Mouse (Mus musculus) ovary, postnatal 14 days (tissue): ENCODE data around the gene Galnt16.

ENCODE experiments used
- DNase-seq: peaks from one replicate; pipeline ENCODE4 v3.0.0; 2022; ENCODE audit warnings: low spot score

The Galnt16 gene

GRCm38 (mm10) chr12:80598756-80599155 is 80.7 kb downstream of the Galnt16 start:
- DNase-seq, result peak; percentile 47

GRCm38 (mm10) chr12:80601597-80602269 is 83.7 kb downstream of the Galnt16 start:
- no peak for DNase-seq

DNA sequence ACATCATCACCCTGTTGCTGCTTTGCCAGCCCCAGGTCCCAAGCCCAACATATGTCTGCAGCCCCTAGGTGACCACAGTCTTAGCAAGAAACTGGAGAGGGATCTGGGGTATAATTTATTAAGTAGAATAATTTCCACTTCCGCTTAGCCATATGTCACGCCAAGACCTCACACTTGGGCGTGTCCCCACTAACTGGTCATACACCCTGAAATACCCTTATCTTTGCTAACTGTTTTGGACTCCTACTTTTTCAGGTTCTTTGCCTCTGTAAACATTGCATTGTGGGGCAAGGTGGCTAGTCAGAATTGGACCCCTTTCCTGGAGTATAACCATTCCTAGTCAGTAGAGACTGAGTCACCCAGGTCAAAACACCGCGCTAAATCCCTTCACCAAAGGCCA is 84.4 kb downstream of the Galnt16 start:
- DNase-seq, result no peak

DNA sequence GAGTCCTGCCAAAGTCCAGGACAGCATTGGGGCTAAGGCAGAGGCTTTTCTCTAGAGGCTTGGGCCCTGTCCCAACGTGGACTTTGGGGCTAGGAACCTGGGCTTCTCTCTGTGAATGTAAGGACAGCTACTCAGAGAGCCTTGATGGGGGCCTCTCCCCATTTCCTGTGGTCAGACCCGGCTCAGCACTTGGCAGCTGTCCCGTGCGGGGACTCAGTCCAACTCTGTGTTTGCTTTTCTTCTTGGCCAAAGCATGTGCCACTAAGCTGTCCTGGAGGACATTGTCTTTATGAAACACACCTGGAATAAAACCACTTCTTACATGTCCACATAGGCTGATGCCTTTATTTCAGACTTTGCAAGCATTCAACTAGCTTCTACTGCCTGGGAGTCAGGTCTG is 85.5 kb downstream of the Galnt16 start:
- DNase-seq, result peak; percentile 55

DNA sequence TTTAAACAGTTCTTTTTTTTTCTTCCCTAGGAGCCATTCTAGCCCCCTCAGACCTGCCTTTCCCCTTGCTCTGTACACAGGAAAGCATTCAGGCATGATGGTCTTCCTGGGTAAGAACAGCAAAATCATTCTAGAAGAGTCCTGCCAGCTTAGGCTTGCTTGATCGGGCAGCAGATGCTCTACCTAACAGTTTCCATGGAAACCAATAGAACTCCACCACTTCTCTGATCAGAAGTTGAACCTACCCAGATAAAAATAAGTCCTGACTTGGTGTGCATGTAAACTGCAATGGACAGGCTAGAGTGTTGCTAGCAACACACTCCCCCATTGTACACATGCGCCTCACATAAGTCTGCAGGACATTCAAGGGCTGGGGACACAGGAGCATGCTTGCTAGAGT is 86.1 kb downstream of the Galnt16 start:
- no peak for DNase-seq

- DNase-seq, result no peak
Measured at GRCm38 (mm10) chr12:80608576-80608975, 90.5 kb downstream of the Galnt16 start.

DNA sequence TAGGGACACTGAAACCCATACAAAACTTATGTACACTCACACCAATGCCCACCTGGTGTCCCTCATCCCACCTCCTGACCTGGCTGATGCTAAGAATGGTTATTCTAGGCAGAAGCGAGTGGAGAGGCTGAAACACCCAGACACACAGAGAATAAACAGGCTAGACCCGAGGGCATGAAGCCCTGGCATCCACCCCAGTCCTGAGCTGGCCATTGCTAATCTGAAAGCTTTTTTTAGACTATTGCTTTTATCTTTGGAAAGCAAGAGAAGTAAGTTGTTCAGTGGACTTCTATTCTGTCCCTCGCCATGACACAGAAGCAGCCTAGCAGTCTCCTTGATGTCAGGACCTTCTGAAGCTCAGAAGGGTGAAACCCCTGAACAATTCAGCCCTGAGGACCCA is 91.9 kb downstream of the Galnt16 start:
- DNase-seq, result no peak

- no peak for DNase-seq
Measured at GRCm38 (mm10) chr12:80612113-80612791, 94.2 kb downstream of the Galnt16 start.

DNA sequence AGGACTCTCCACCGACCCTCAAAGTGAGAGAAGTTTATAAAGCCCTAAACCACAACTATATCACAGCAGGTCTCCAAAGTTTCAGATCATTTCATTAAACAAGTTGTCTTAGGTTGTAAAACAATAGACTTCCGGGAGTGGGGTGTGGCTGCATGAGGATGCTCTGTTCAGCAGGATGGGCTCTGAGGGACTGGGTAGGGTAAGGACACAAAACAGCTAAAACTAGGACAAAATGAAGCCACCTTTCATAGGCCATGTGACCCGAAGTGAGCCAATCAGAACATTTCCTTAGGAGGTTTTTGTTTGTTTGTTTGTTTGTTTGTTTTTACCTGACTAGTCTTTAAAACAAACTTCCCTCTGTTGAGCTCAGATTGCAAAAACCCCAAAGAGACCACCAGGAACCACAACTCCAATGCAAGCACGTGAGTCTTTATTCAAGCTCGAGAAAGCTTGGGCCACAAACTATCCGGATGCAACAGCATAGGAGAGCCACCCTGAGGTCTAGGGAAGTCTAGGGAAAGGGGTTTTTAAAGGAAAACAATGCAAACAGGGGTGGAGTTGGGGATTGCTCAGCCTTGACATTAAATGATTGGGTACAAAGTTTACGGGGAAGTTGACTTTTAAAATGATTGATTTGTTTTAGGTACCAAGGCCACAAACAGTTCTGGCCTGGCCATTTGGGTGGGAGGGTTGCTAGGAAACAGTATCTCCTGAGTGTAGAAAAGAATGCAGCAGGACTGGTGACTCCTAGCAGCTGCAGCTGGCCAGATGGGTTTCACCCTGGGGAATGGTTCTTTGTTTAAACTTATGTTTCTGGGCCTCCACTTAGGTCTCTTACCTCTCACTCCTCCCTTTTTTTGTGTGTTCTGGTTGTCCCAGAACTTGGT is 97.5 kb downstream of the Galnt16 start:
- DNase-seq, result no peak

DNA sequence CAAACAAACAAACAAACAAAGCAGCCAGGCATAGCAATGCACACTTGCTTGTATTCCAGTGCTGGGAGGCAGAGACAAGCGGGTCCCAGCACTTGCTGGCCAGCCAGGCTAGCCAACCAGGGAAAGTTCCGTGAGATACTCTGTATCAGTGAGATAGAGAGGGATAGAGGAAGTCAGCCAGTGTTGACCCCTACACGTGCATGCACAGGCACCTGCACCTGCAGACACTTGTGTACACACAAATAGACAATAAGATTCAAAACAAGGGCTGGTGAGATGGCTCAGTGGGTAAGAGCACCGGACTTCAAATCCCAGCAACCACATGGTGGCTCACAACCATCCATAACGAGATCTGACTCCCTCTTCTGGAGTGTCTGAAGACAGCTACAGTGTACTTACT is 102.4 kb downstream of the Galnt16 start:
- DNase-seq, result no peak

- no peak for DNase-seq
Measured at GRCm38 (mm10) chr12:80631790-80632189, 113.7 kb downstream of the Galnt16 start.

- peak; percentile 50 for DNase-seq
Measured at GRCm38 (mm10) chr12:80642725-80643692, 124.9 kb downstream of the Galnt16 start.

DNA sequence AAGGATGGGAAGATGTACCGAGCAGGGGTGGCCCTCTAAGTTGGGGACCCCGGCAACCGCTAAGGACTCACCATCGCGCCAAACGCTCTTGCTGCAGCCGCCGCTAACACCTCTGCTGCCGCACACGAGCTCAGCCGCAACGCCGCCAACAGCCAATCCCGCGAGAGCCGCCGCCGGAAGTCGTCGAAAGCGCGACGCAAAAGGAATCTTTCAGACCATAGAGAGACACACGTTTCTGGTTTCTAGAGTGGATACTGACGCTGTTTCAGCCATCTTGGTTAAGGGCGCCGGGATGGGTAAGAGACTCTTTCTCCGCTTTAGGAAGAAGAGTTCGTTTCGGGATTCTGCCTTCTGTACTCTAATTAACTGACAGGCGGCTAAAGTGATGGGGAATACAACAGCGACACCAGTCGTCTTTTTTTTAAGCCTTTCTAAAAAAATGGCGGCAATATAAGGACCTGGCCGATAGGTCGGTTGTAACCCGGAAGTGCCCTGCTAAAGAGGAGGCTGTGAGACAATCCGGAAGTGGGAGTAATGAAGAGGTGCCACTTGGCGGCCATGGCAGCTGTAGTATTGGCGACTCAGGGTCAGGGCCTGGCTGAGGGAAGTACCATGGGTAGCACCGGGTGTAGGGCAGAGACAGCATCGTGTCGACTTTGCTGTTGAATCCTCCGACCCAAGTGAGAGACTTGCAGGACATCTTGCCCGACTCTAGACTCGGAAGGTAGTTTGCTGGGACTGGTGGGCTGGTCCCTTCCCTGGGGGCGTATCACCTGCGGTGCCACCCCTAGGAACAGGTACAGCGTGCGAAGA is 125.8 kb downstream of the Galnt16 start, which contains the start of the genes Slc39a9 and Erh:
TSS of gene Slc39a9 (plus strand) at position 191 of the 813 bp plus-strand sequence.
TSS of gene Erh (minus strand) at position 649 of the 813 bp plus-strand sequence.
- peak; percentile 85 for DNase-seq

GRCm38 (mm10) chr12:80644506-80644868 is 126.4 kb downstream of the Galnt16 start:
- no peak for DNase-seq

DNA sequence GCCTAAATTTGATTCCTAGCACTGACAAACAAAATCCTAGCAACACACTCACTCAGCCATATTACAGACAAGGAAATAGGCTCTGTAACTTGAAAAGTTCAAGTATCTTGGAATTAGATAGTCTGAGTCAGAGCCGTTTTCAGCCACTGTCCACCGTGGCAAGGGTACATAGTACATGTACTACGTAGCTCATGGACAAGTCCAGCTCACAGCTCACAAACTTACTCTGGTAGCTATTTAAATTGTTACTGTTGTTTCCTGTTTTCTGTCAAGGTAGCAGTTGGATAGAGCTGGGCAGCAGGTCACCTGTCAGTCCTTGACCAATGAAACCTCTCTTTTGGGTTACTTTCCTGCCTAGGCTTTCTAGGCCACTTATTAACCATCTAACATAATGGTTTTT is 128.3 kb downstream of the Galnt16 start:
- no peak for DNase-seq

DNA sequence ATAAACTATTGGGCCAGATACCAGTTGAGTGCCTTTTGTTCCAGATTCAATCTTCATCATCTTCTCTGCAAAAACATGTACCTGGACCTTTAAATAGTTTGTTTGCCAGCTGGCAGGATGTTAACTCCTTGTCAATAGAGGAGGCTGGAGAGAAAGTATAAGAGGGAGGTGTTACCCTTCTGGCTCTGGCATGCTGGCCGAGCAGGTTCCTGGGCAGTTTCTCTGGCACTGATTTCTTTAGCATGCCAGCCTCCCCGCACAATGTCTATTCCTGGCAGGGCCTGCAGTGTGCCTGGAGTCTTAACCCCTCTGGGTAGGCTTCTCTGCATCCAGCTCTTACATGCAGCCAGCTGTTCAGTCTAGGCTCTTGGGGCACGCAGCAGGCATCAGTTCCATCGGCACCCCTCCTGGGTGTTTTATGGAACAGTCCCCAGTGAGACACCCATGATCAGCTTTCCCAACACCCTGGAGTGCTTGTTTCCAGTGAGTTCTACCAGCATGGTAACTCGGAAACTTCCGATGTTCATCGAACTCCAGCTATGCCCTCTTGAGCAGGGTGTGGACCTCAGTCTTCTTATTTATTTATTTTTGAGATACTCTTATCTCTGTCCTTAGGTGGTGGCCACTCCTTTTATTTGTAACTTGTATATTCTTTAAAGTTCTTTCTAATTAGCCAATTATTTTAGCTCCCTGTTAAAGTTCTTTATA is 136.0 kb downstream of the Galnt16 start:
- DNase-seq, result peak; percentile 27

- DNase-seq, result no peak
Measured at GRCm38 (mm10) chr12:80654659-80655025, 136.6 kb downstream of the Galnt16 start.

- no peak for DNase-seq
Measured at GRCm38 (mm10) chr12:80658661-80659060, 140.6 kb downstream of the Galnt16 start.

DNA sequence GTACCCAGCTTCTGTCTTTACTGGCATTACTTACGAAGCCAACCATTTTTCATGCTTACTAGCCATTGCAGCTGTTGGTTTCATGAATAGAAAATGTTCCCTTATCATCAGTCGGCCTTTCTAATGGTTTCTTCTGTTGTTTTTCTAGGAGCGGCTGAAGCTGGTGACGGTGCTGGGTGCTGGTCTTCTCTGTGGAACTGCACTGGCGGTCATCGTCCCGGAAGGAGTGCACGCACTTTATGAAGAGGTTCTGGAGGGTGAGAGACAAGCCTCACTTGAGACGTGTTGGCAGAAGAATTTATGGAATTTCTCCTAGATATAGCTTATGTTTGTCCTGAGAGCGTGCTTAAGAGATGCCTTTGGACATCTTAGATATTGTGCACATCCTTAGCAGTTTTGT is 144.2 kb downstream of the Galnt16 start:
- DNase-seq, result no peak

- no peak for DNase-seq
Measured at GRCm38 (mm10) chr12:80663935-80664334, 145.9 kb downstream of the Galnt16 start.
